Mouse (Mus musculus) ES-E14 (cell line): ENCODE measurements around the gene Lasp1.

ENCODE experiments used
- CHD2 ChIP-seq: IDR thresholded peaks from 2 replicates; pipeline ENCODE4 v1.6.1; 2014; ENCODE audit warnings: mild to moderate bottlenecking, low read depth, low read length, inconsistent platforms
- HCFC1 ChIP-seq: IDR thresholded peaks from 2 replicates; pipeline ENCODE4 v1.6.1; 2012; ENCODE audit warnings: low read length, inconsistent platforms, borderline replicate concordance; ENCODE audit not compliant: insufficient read depth
- MAFK ChIP-seq: IDR thresholded peaks from 2 replicates; pipeline ENCODE4 v1.6.1; 2014; ENCODE audit warnings: mild to moderate bottlenecking, low read depth, low read length, inconsistent platforms; ENCODE audit not compliant: insufficient read depth
- ZC3H11A ChIP-seq: IDR thresholded peaks from 2 replicates; pipeline ENCODE4 v1.6.1; 2012; ENCODE audit warnings: low read depth, mild to moderate bottlenecking, inconsistent platforms, low read length, borderline replicate concordance
- ZNF384 ChIP-seq: IDR thresholded peaks from 2 replicates; pipeline ENCODE4 v1.6.1; 2012; ENCODE audit warnings: low read depth, low read length, inconsistent platforms

GRCm38 (mm10) chr11:97796910-97797309 is 1.9 kb upstream of the Lasp1 start:
- TF ChIP-seq ZNF384 (no peak), CHD2 (no peak), MAFK (peak; percentile 84), HCFC1 (no peak), ZC3H11A (no peak)
